Mouse (Mus musculus): ENCODE results near the gene Armh2.
"Not testable (repeated sequence)": the region's sequence is repeated elsewhere in the genome, so short reads cannot be mapped to it uniquely, and the experiment has no call there.

Gene Armh2

GRCm38 (mm10) chr13:24757820-24758564 is 17.0 kb downstream of the Armh2 start:
- DNase-seq (ENCODE audit: low spot score in 2 of 2) = no peak

GRCm38 (mm10) chr13:24759451-24759850 is 18.4 kb downstream of the Armh2 start:
- DNase-seq (ENCODE audit: low spot score in 2 of 2) = no peak

- no peak for DNase-seq (ENCODE audit: low spot score in 2 of 2)
These were observed 19.4 kb downstream of the Armh2 start for GRCm38 (mm10) chr13:24760351-24760870.

- no peak for DNase-seq (ENCODE audit: low spot score in 2 of 2)
These were observed 20.0 kb downstream of the Armh2 start for GRCm38 (mm10) chr13:24761083-24761402.

DNA sequence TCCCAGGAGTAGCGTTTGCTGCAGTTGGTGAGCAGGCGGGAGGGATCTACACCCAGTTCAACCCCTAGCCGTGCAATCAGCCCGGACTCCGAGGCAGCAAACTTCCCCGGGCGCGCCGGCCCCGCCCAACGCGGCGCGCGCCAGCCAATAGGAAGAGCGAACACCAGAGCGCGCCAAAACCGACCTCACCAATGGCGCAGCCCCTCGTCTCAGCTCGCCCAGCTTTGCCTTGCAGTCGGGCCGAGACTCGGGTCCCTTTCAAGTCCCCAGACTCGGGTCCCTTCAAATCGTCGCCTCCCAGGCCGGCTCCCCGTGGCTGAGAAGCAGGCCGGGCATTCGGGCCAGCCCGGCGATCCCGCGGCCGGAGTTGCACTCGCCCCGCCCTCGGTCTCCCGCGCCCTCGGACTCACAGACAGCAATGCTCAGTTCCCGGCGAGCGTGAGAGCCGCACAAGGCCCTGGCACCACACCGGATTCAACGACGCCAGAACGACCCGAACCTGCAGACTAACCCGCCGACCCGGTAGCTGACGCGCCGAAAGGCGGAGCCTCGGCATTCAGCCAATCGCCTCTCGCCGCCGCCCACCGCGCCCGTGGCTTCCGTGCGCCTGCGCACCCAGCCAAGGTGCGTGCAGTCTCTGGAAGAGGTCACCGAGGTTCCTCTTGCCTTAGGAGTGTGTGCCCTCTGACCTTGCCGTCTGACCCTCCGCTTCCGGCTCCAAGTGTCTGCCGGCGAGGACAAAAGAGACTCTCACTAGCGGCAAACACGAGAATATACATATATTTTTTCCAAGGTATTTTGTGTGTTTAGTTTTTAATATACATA is 20.6 kb downstream of the Armh2 start, which contains the start of gene Gmnn:
TSS of gene Gmnn (minus strand) at position 521 of the 825 bp plus-strand sequence.
- peak; percentile 84 to 87 for DNase-seq (ENCODE audit: low spot score in 2 of 2)

DNA sequence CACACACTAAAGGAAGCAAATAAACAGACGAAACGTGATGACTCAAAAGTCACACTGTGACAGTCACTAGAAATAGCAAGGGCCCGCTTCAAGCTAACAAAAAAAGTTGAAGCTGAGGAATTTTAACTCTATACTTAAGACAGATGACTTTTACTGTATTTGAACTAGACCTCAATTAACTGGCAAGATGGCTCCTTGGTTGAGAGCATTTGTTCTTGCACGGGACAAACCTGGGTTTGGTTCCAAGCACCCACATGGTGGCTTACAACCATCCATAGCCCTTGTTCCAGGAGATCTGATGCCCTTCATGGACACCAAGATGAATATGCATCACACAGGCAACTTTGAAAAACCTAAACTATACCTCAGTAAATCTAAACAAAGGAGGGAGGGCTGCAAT is 21.2 kb downstream of the Armh2 start:
- no peak for DNase-seq (ENCODE audit: low spot score in 2 of 2)

DNA sequence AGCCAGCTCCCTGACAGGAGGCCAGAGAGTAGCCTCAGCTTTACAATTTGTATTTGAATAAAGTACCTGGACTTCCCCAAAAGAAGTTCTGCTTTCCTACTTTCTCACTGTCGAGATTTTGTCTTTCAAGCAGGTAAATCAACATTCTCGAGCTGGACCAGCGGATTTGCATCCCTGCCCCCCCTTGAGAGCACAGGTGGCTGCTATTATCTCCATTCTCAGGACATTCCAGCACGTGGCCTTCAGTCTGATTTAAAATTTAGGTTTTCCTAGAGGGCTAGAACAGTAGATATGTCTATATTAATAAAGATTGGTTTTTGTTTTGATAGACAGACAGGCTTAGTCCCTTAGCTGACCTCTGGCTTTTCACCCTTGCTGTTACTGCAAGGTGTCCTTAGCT is 26.8 kb downstream of the Armh2 start:
- DNase-seq (ENCODE audit: low spot score in 2 of 2) = not testable (repeated sequence)

GRCm38 (mm10) chr13:24771482-24771881 is 30.4 kb downstream of the Armh2 start:
- DNase-seq (ENCODE audit: low spot score in 2 of 2) = not testable (repeated sequence)

GRCm38 (mm10) chr13:24776146-24776844 is 35.3 kb downstream of the Armh2 start:
- no peak for DNase-seq (ENCODE audit: low spot score in 2 of 2)

DNA sequence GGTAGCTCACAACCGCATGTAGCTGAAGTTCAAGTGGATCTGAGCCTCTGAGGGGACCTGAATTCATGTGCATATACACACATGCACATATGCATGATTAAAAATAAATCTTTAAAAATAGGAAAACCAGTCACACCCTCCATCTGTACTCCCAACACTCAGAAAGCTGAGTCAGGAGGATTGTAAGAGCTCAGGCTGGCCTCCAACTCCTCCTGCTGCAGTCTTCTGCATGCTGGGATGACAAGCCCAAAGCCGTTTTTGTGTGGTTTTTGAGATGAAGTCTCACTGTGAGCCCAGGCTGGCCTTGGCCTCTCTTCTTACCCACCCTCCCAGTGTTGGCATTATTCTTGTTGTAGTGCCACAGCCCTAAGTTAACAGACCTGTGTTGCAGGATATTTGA is 37.0 kb downstream of the Armh2 start:
- DNase-seq (ENCODE audit: low spot score in 2 of 2) = no peak

DNA sequence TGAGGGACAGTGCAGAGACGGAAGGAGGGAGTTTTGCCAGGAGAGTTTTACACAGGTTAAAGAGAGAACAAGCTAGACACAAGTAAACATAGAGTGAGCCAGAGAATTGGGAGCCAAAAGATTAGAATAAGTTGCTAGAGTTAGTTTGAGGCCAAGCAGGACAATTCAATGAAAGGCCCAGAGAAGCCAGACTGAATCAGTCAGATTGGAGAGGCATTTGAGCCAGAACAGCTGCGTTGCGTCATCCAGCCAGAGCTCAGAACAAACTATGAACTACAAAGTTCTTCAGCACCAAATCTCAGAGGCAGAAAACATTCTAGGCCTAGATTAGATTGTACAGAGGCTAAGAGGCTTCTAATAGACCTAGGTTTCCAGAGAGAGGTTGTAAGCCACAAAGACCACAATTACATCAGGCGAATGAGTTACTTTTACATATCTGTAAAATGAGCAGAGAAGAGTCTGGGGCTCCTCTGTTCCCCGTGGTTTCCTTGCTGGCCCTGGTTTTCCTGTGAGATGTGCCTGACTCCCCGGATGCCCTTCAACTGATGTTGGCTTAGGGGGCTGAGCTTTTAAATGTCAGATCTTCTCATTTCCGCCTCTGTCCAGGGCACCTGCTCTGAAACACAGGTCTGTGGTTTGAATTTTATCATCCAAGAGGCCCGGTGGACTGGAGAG is 37.8 kb downstream of the Armh2 start:
- no peak for DNase-seq (ENCODE audit: low spot score in 2 of 2)

DNA sequence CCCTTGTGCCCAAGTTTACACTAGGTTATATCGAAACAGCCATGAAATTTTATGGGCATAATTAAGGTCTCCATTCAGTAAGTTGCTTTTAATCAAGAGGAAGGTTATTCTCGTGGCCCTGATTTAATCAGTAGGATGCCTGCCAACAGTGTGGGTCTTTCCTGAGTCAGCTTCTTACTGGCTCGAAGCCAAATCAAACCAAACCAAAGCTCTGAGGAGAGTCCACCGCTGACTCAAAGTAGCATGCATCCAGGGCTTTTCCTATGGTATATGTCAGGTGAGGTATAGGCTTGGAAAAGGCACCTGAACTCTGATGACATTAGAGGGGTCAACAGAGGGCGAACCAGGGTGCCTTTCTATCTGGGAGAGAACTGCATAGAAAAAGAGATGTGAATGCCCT is 40.9 kb downstream of the Armh2 start:
- DNase-seq (ENCODE audit: low spot score in 2 of 2) = no peak

DNA sequence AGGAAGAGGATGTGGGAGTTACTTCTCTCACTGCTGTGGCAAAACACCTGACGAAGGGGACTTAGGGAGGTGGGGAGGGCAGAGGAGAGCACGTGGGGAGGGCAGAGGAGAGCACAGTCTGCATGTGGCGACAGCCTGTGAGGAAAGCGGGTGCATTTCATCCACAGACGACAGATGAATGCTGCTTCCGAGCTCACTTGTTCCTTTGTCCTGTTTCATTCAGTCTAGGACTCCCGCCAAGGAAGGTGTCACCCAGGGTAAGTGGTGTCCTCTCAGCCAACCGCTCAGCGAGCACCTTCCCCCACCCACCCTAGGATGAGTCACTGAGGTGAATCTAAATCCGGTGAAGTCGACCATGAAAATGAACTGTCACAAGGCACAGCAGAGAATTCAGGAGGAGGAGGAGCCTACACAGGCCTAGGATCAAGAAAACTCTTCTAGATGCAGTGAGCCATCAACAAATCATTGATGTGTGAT is 45.0 kb downstream of the Armh2 start:
- DNase-seq (ENCODE audit: low spot score in 2 of 2) = no peak

GRCm38 (mm10) chr13:24787477-24787876 is 46.4 kb downstream of the Armh2 start:
- no peak for DNase-seq (ENCODE audit: low spot score in 2 of 2)

- no peak for DNase-seq (ENCODE audit: low spot score in 2 of 2)
These were observed 50.3 kb downstream of the Armh2 start for GRCm38 (mm10) chr13:24791349-24791748.

DNA sequence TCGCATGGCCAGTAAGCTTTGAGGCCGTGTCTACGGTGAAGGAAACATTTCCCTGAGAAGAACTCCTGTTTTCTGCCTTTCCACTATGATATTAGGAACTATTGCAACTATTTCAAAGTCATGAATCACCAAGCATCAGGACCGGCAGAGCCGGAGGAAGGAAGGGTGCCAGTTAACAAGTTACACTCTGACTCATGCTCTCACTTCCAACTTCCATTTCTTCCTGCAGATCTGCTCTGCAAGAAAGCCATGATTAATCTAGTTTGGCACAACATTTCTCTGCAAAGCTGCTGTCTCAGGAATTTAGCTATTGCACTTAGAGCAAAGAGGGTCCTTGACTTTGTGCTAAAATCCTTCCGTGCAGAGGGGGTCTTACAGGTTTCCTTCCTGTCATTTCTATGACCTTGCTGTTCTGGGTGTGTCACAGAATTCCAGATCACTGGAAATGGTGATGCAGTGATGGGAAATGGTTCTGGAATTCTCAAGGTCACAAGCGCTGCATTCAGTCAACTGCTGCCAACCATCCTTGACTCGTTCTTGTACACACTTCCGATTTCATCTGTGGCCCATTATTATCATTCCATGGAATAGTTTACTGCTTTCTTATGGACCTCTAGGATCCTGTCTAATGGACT is 51.5 kb downstream of the Armh2 start:
- DNase-seq (ENCODE audit: low spot score in 2 of 2) = no peak

All from urinary bladder, postnatal 4 days (tissue).